Mouse (Mus musculus) heart, embryonic 15.5 days (tissue): ENCODE measurements around the gene Fam76b. TPM values are rescaled to one million over a fixed set of nuclear protein-coding genes. Genes with fewer than 3 reads are reported as not detected.
"Not testable (repeated sequence)": the region's sequence is repeated elsewhere in the genome, so short reads cannot be mapped to it uniquely, and the experiment has no call there.

Source experiments
- ATAC-seq: fragments of 200-750 bp; cut with Nextera tagmentation; replicated peaks from 2 replicates; pipeline ENCODE4 v1.8.0; 2017; ENCODE audit warnings: low read depth, moderate TSS enrichment; ENCODE audit not compliant: insufficient number of reproducible peaks, insufficient read depth, low FRiP score
- H3K27ac ChIP-seq: fragments of 300-500 bp; sonication (generic); 2 replicates; pipeline ENCODE4 v1.5.1; 2015; ENCODE audit warnings: mild to moderate bottlenecking, inconsistent platforms
- H3K27me3 ChIP-seq: fragments of 300-500 bp; sonication (generic); 2 replicates; pipeline ENCODE4 v1.6.1; 2015; ENCODE audit warnings: inconsistent platforms
- H3K36me3 ChIP-seq: fragments of 300-500 bp; sonication (generic); 2 replicates; pipeline ENCODE4 v1.6.1; 2015; ENCODE audit warnings: mild to moderate bottlenecking, inconsistent platforms
- H3K4me1 ChIP-seq: fragments of 300-500 bp; sonication (generic); replicated peaks from 2 replicates; pipeline ENCODE4 v1.6.1; 2015; ENCODE audit warnings: inconsistent platforms
- H3K4me2 ChIP-seq: fragments of 300-500 bp; sonication (generic); 2 replicates; pipeline ENCODE4 v1.6.1; 2015; ENCODE audit warnings: inconsistent platforms, mild to moderate bottlenecking, moderate library complexity
- H3K4me3 ChIP-seq: fragments of 300-500 bp; sonication (generic); 2 replicates; pipeline ENCODE4 v1.5.1; 2015; ENCODE audit warnings: mild to moderate bottlenecking, inconsistent platforms
- H3K9ac ChIP-seq: fragments of 300-500 bp; sonication (generic); 2 replicates; pipeline ENCODE4 v1.6.1; 2015; ENCODE audit warnings: mild to moderate bottlenecking, inconsistent platforms
- H3K9me3 ChIP-seq: fragments of 300-500 bp; sonication (generic); replicated peaks from 2 replicates; pipeline ENCODE4 v1.6.1; 2016; ENCODE audit warnings: inconsistent platforms
- WGBS: fragments of 180-500 bp; shearing (Covaris S2); methylation state at CpG from one replicate; pipeline ENCODE4 v1.1.7; 2015; ENCODE audit warnings: mixed read lengths; 5-methylcytosine and 5-hydroxymethylcytosine counted together
- polyA plus RNA-seq: library from polyadenylated mRNA; unstranded; fragments of >200 nt; fragmentation: Nextera tagmentation; extraction: Ambion mirVana; gene quantifications from 2 replicates; pipeline ENCODE4 v1.2.1, GENCODE M21; 2015

Gene Fam76b
- 14.6 and 15.9 TPM in 2 replicates for polyA plus RNA-seq

GRCm38 (mm10) chr9:13827406-13828086 lies at the start of gene Fam76b:
TSS of gene Fam76b (plus strand) at chr9:13827716.
- peak; percentile 92 for ATAC-seq
- Histone ChIP-seq H3K9ac (peak within 1 kb of the TSS; percentile 93), H3K4me1 (peaks cover 19% of the 10 kb centered on the region), H3K4me3 (peak within 1 kb of the TSS; percentile 75), H3K27me3 (no peaks in the 10 kb centered on the region), H3K27ac (peak within 1 kb of the TSS; percentile 99), H3K36me3 (peaks cover 23% of the 10 kb centered on the region), H3K9me3 (no peaks in the 10 kb centered on the region), H3K4me2 (peak within 1 kb of the TSS; percentile 74)
- under 1% methylated on average over 67 of the region's 67 CpGs for WGBS

GRCm38 (mm10) chr9:13781985-13782384 lies 45.5 kb upstream of the Fam76b start:
- no peaks in the 10 kb centered on the region for H3K27me3 ChIP-seq
- WGBS = 87% methylated on average over 1 of the region's 1 CpGs
- H3K4me1 ChIP-seq = peaks cover under 1% of the 10 kb centered on the region; the same call in 1 of the 2 replicates
- H3K9ac ChIP-seq = no peak overlapping the region
- H3K9me3 ChIP-seq = 0 out of 2 replicates have a peak, but pooled peaks cover 3% of the 10 kb centered on the region
- H3K27ac ChIP-seq = no peak overlapping the region
- H3K4me3 ChIP-seq = no peak overlapping the region
- H3K36me3 ChIP-seq = peaks cover 22% of the 10 kb centered on the region
- H3K4me2 ChIP-seq = no peak overlapping the region
- ATAC-seq = no peak

- H3K9me3 ChIP-seq, H3K4me3 ChIP-seq, H3K27ac ChIP-seq, ATAC-seq, H3K9ac ChIP-seq, H3K4me1 ChIP-seq, H3K27me3 ChIP-seq, H3K4me2 ChIP-seq: not testable (repeated sequence)
- 89% methylated on average over 8 of the region's 8 CpGs for WGBS
- peaks cover 42% of the 10 kb centered on the region for H3K36me3 ChIP-seq
Measured at GRCm38 (mm10) chr9:13790864-13791263, 36.7 kb upstream of the Fam76b start.

- peaks cover 45% of the 10 kb centered on the region for H3K36me3 ChIP-seq
- H3K27ac ChIP-seq = no peak overlapping the region
- 68% methylated on average over 1 of the region's 1 CpGs for WGBS
Measured at GRCm38 (mm10) chr9:13794302-13794701, 33.2 kb upstream of the Fam76b start.

GRCm38 (mm10) chr9:13794756-13795155 lies 32.8 kb upstream of the Fam76b start:
- no peak for ATAC-seq
- H3K9me3 ChIP-seq = no peaks in the 10 kb centered on the region
- 71% methylated on average over 2 of the region's 2 CpGs for WGBS
- H3K36me3 ChIP-seq = peaks cover 45% of the 10 kb centered on the region
- H3K4me2 ChIP-seq = no peak overlapping the region
- no peak overlapping the region for H3K4me3 ChIP-seq
- no peaks in the 10 kb centered on the region for H3K4me1 ChIP-seq
- H3K27ac ChIP-seq = no peak overlapping the region
- no peak overlapping the region for H3K9ac ChIP-seq
- no peaks in the 10 kb centered on the region for H3K27me3 ChIP-seq

More at GRCm38 (mm10) chr9:13794302-13794701, 33.2 kb upstream of the Fam76b start:
- Histone ChIP-seq H3K4me1 (no peaks in the 10 kb centered on the region), H3K4me2 (no peak overlapping the region), H3K27me3 (no peaks in the 10 kb centered on the region), H3K9me3 (no peaks in the 10 kb centered on the region), H3K9ac (no peak overlapping the region), H3K4me3 (no peak overlapping the region)
- ATAC-seq = no peak

- Histone ChIP-seq H3K9me3 (no peaks in the 10 kb centered on the region), H3K4me2 (no peak overlapping the region), H3K27me3 (no peaks in the 10 kb centered on the region), H3K36me3 (peaks cover 62% of the 10 kb centered on the region), H3K4me1 (no peaks in the 10 kb centered on the region), H3K4me3 (no peak overlapping the region), H3K9ac (no peak overlapping the region), H3K27ac (no peak overlapping the region)
- no peak for ATAC-seq
- 78% methylated on average over 1 of the region's 1 CpGs for WGBS
Measured at GRCm38 (mm10) chr9:13804480-13804879, 23.0 kb upstream of the Fam76b start.

- Histone ChIP-seq H3K27me3 (no peaks in the 10 kb centered on the region), H3K4me2 (no peak overlapping the region), H3K36me3 (peaks cover 75% of the 10 kb centered on the region), H3K4me3 (no peak overlapping the region), H3K4me1 (no peaks in the 10 kb centered on the region), H3K27ac (no peak overlapping the region), H3K9ac (no peak overlapping the region), H3K9me3 (no peaks in the 10 kb centered on the region)
- 89% methylated on average over 7 of the region's 7 CpGs for WGBS
- ATAC-seq = no peak
Measured at GRCm38 (mm10) chr9:13806854-13807253, 20.7 kb upstream of the Fam76b start.

GRCm38 (mm10) chr9:13807657-13808056 lies 19.9 kb upstream of the Fam76b start:
- WGBS = 91% methylated on average over 5 of the region's 5 CpGs
- Histone ChIP-seq H3K36me3 (peaks cover 79% of the 10 kb centered on the region), H3K27me3 (no peaks in the 10 kb centered on the region), H3K4me2 (no peak overlapping the region), H3K4me1 (no peaks in the 10 kb centered on the region), H3K9ac (no peak overlapping the region), H3K27ac (no peak overlapping the region), H3K4me3 (no peak overlapping the region), H3K9me3 (no peaks in the 10 kb centered on the region)
- ATAC-seq = no peak

- Histone ChIP-seq H3K36me3 (peaks cover 72% of the 10 kb centered on the region), H3K4me3 (no peak overlapping the region), H3K27ac (no peak overlapping the region), H3K9ac (no peak overlapping the region), H3K4me1 (no peaks in the 10 kb centered on the region), H3K9me3 (no peaks in the 10 kb centered on the region), H3K27me3 (no peaks in the 10 kb centered on the region), H3K4me2 (no peak overlapping the region)
- no peak for ATAC-seq
Measured at GRCm38 (mm10) chr9:13809937-13810336, 17.6 kb upstream of the Fam76b start.

- H3K27ac ChIP-seq = no peak overlapping the region
- no peaks in the 10 kb centered on the region for H3K4me1 ChIP-seq
- no peak overlapping the region for H3K4me3 ChIP-seq
- H3K9ac ChIP-seq = no peak overlapping the region
- ATAC-seq = no peak
- H3K9me3 ChIP-seq = no peaks in the 10 kb centered on the region
- H3K4me2 ChIP-seq = no peak overlapping the region
- peaks cover 69% of the 10 kb centered on the region for H3K36me3 ChIP-seq
- 91% methylated on average over 9 of the region's 9 CpGs for WGBS
- H3K27me3 ChIP-seq = no peaks in the 10 kb centered on the region
Measured at GRCm38 (mm10) chr9:13818369-13818768, 9.1 kb upstream of the Fam76b start.

- Histone ChIP-seq H3K27ac (no peak overlapping the region), H3K4me2 (no peak overlapping the region), H3K4me1 (peaks cover 13% of the 10 kb centered on the region), H3K4me3 (no peak overlapping the region), H3K27me3 (no peaks in the 10 kb centered on the region), H3K9ac (no peak overlapping the region), H3K36me3 (peaks cover 53% of the 10 kb centered on the region), H3K9me3 (no peaks in the 10 kb centered on the region)
- WGBS = 96% methylated on average over 3 of the region's 3 CpGs
- ATAC-seq = no peak
Measured at GRCm38 (mm10) chr9:13820774-13821173, 6.7 kb upstream of the Fam76b start.

GRCm38 (mm10) chr9:13825896-13826295 lies 1.6 kb upstream of the Fam76b start:
- ATAC-seq = no peak
- Histone ChIP-seq H3K36me3 (peaks cover 14% of the 10 kb centered on the region), H3K27ac (peak overlapping the region; percentile 99), H3K27me3 (no peaks in the 10 kb centered on the region), H3K4me3 (peak overlapping the region; percentile 75), H3K4me1 (peaks cover 19% of the 10 kb centered on the region), H3K9me3 (no peaks in the 10 kb centered on the region), H3K4me2 (peak overlapping the region; percentile 74), H3K9ac (peak overlapping the region; percentile 86)
- 3% methylated on average over 8 of the region's 8 CpGs for WGBS
